Mouse (Mus musculus): ENCODE data around the gene Avp. TPM values are rescaled to one million over a fixed set of nuclear protein-coding genes. Genes with fewer than 3 reads are reported as not detected.

Avp gene
- polyA plus RNA-seq, 1 experiment, result not detected

DNA sequence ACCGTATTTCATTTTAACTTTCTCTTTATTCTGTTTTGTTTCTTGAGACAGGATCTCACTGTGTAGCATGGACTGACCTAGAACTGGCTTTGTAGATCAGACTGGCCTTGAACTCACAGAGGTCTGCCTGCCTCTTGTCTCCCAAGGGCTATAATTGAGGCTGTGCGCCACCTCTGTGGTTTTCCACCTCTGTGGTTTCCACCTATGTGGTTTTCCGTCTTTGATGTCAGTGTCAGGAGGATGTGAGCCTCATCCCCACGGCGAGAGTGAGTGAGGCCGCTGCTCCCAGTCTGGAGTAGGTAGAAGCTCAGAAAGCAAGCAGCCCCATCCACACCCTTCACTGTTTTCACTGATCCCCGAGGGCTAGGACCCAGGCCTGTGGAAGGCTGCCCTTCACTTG, 27.5 kb downstream of the Avp start:
- Histone ChIP-seq H3K27ac (ENCODE audit: insufficient read depth, low read depth, low read length) (no peak overlapping the region), H3K4me1 (ENCODE audit: control insufficient read depth, insufficient read depth, low read length) (no peaks in the 10 kb centered on the region), H3K4me3 (ENCODE audit: insufficient read depth, low read length) (no peak overlapping the region)
- no peak for TF ChIP-seq CTCF (IDR thresholded peaks at IDR 0.05; ENCODE audit: low read depth, low read length)
- TF ChIP-seq POLR2A (IDR thresholded peaks at IDR 0.05; ENCODE audit: borderline replicate concordance, low read depth, low read length), result no peak

DNA sequence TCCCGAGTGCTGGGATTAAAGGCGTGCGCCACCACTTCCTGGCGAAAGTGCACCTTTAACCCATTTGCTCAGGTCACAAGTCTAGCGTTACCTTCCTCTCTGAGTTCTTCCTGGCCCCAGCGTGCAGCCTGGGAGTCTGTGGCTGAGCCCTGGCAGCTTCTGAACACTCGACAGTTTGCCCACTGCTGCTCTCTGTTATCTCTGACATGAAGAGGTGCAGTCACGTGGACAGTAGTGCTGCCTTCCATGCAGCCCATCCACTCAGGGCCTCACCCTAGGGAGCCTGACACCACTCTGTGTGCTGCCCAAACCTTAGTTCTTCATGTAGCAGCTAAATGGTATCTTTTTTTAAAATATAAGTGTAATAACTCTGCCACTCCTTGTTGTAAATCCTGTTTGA, 35.4 kb downstream of the Avp start:
- Histone ChIP-seq H3K4me3 (ENCODE audit: insufficient read depth, low read length) (no peak overlapping the region), H3K4me1 (ENCODE audit: control insufficient read depth, insufficient read depth, low read length) (no peaks in the 10 kb centered on the region), H3K27ac (ENCODE audit: insufficient read depth, low read depth, low read length) (no peak overlapping the region)
- no peak for TF ChIP-seq POLR2A (IDR thresholded peaks at IDR 0.05; ENCODE audit: borderline replicate concordance, low read depth, low read length)
- TF ChIP-seq CTCF (IDR thresholded peaks at IDR 0.05; ENCODE audit: low read depth, low read length), result no peak

DNA sequence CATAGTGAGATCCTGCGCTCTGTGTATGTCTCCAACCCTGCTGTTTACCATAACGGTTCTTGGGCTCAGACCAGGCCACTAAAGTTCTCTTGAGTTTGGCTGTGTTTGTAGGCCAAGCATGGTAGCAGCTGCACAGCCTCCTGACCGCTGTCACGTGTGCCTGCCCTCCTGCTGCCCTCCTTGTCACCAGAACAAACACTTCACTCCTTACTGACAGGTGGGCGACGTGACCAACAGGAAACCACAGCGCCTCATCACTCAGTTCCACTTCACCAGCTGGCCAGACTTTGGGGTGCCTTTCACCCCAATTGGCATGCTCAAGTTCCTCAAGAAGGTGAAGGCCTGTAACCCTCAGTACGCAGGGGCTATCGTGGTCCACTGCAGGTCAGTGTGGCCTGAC, 42.1 kb downstream of the Avp start:
- Histone ChIP-seq H3K4me3 (ENCODE audit: insufficient read depth, low read length) (no peak overlapping the region), H3K4me1 (ENCODE audit: control insufficient read depth, insufficient read depth, low read length) (no peaks in the 10 kb centered on the region), H3K27ac (ENCODE audit: insufficient read depth, low read depth, low read length) (no peak overlapping the region)
- TF ChIP-seq CTCF (IDR thresholded peaks at IDR 0.05; ENCODE audit: low read depth, low read length) (no peak), POLR2A (IDR thresholded peaks at IDR 0.05; ENCODE audit: borderline replicate concordance, low read depth, low read length) (no peak)

DNA sequence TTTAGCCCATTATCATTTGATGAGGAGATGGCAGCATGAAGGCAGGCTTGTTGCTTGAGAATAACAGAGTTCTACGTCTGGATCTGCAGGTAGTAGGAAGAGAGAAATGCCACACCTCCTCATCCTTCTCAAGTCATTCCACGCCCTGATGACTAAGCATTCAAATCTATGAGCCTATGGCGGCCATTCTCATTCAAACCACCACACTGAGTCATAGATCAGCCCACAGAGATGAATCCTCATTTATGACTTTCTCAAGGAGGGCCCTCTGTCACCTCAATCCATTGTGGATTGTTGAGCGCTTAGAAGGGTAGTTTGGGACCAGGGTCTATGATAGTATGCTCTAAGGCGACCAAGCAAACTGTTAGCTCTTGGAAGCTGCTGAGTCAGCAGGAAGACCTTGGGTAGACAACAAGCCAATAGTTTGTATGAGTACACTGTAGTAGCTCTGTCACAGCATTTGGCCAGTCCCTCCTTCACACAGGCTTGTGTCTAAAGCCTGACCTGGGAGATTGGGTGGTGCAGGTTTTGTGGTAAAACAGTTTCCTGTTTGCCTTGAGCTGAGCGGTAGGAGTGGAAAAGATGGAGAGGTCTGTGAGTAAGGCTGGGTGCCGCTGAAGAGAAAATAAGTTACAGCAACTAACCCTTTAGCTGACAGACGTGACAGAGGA, 43.3 kb downstream of the Avp start:
- Histone ChIP-seq H3K4me3 (ENCODE audit: insufficient read depth, low read length) (no peak overlapping the region), H3K4me1 (ENCODE audit: control insufficient read depth, insufficient read depth, low read length) (peaks cover 5% of the 10 kb centered on the region), H3K27ac (ENCODE audit: insufficient read depth, low read depth, low read length) (no peak overlapping the region)
- no peak for TF ChIP-seq CTCF (IDR thresholded peaks at IDR 0.05; ENCODE audit: low read depth, low read length)
- TF ChIP-seq POLR2A (IDR thresholded peaks at IDR 0.05; ENCODE audit: borderline replicate concordance, low read depth, low read length), result no peak

DNA sequence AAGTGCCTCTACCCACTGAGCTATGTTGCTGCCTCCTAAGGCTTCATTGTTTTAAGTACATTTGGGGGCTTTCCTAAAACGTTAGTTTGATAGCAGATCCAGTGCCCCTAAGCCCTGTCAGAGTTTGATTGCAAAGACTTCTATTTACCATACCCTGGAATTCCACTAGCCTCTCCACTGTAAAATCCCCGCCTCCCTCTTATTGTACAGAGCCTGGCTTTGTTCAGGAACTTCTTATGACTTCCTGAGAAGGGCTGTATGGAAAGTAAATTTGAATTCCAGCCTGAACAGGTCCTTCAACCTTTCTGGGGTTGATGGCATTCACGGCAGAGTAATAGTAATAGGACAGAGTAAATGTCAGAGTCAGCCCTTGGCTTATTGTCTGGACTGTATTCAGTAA, 45.5 kb downstream of the Avp start:
- Histone ChIP-seq H3K27ac (ENCODE audit: insufficient read depth, low read depth, low read length) (no peak overlapping the region), H3K4me3 (ENCODE audit: insufficient read depth, low read length) (no peak overlapping the region), H3K4me1 (ENCODE audit: control insufficient read depth, insufficient read depth, low read length) (peaks cover 5% of the 10 kb centered on the region)
- TF ChIP-seq CTCF (IDR thresholded peaks at IDR 0.05; ENCODE audit: low read depth, low read length) (no peak), POLR2A (IDR thresholded peaks at IDR 0.05; ENCODE audit: borderline replicate concordance, low read depth, low read length) (no peak)

DNA sequence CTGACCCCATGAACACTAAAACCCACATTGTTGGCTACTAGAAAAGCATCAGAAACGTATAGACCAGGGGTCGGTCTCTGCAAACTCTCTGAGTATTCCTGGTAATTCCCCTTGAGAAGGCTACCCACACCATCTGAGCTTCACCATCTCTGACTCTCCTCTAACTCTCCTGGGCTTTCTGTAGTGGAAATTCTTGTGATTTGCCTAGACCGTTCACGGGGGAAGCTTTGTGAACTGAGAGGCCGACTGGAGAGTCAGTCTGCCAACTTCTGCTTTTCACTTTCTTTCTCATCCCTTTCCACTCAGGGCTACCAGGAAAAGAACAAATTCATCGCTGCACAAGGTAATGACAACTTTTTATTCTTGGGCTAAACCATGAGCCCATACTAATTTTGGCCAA, 47.3 kb downstream of the Avp start:
- TF ChIP-seq CTCF (IDR thresholded peaks at IDR 0.05; ENCODE audit: low read depth, low read length) (no peak), POLR2A (IDR thresholded peaks at IDR 0.05; ENCODE audit: borderline replicate concordance, low read depth, low read length) (no peak)
- Histone ChIP-seq H3K27ac (ENCODE audit: insufficient read depth, low read depth, low read length) (0 out of 2 replicates have a peak overlapping the region, but pooled peaks have one; percentile 12), H3K4me1 (ENCODE audit: control insufficient read depth, insufficient read depth, low read length) (peaks cover 5% of the 10 kb centered on the region), H3K4me3 (ENCODE audit: insufficient read depth, low read length) (no peak overlapping the region)

DNA sequence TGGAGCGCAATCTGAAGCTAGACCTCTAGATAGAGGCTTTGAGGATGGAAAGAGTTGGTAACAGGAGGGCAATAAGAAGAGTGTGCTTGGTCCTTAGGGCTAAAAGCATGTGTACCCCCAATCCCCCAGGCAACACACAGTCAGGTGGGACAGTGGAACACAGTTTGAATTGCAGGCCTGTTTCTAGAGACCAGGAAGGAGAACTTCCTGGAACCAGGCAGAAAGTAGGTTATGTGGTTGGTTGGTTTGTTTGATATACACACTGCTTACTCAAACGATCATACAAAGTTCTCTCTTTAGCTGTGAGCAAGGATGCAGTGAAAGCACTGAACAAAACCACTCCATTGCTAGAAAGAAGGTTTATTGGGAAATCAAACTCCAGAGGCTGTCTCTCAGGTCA, 50.2 kb downstream of the Avp start:
- Histone ChIP-seq H3K27ac (ENCODE audit: insufficient read depth, low read depth, low read length) (no peak overlapping the region), H3K4me1 (ENCODE audit: control insufficient read depth, insufficient read depth, low read length) (peaks cover 16% of the 10 kb centered on the region), H3K4me3 (ENCODE audit: insufficient read depth, low read length) (no peak overlapping the region)
- TF ChIP-seq CTCF (IDR thresholded peaks at IDR 0.05; ENCODE audit: low read depth, low read length) (no peak), POLR2A (IDR thresholded peaks at IDR 0.05; ENCODE audit: borderline replicate concordance, low read depth, low read length) (no peak)

Other genes with a start within 250 kb of the Avp start
- 0.33 TPM in 1 of 2 replicates, not detected in the other for gene Cpxm1, start 185.0 kb downstream of the Avp start, polyA plus RNA-seq (2012; ENCODE audit: insufficient read depth, insufficient read length, missing spikeins)
- gene Gm28372, start 177.3 kb downstream of the Avp start, polyA plus RNA-seq (2012; ENCODE audit: insufficient read depth, insufficient read length, missing spikeins), result not detected in 2 replicates
- not detected in 2 replicates for gene 1700020A23Rik, start 177.3 kb downstream of the Avp start, polyA plus RNA-seq (2012; ENCODE audit: insufficient read depth, insufficient read length, missing spikeins)
- gene Tmem239, start 176.1 kb downstream of the Avp start, polyA plus RNA-seq (2012; ENCODE audit: insufficient read depth, insufficient read length, missing spikeins), result not detected in 2 replicates
- gene Vps16, start 158.2 kb downstream of the Avp start, polyA plus RNA-seq (2012; ENCODE audit: insufficient read depth, insufficient read length, missing spikeins), result 121 and 124 TPM in 2 replicates
- 14.1 and 15.7 TPM in 2 replicates for gene Pced1a, start 157.9 kb downstream of the Avp start, polyA plus RNA-seq (2012; ENCODE audit: insufficient read depth, insufficient read length, missing spikeins)
- 195 and 229 TPM in 2 replicates for gene Ptpra, start 132.3 kb downstream of the Avp start, polyA plus RNA-seq (2012; ENCODE audit: insufficient read depth, insufficient read length, missing spikeins)
- gene Mrps26, start 18.8 kb downstream of the Avp start, polyA plus RNA-seq (2012; ENCODE audit: insufficient read depth, insufficient read length, missing spikeins), result 28.3 and 30.0 TPM in 2 replicates
- gene Oxt, start 6.4 kb downstream of the Avp start, polyA plus RNA-seq (2012; ENCODE audit: insufficient read depth, insufficient read length, missing spikeins), result not detected in 2 replicates
- 4.4 and 6.1 TPM in 2 replicates for gene Fastkd5, start 47.5 kb upstream of the Avp start, polyA plus RNA-seq (2012; ENCODE audit: insufficient read depth, insufficient read length, missing spikeins)
- 5.0 and 6.1 TPM in 2 replicates for gene Ubox5, start 47.5 kb upstream of the Avp start, polyA plus RNA-seq (2012; ENCODE audit: insufficient read depth, insufficient read length, missing spikeins)
- 2.8 and 3.3 TPM in 2 replicates for gene Lzts3, start 60.2 kb upstream of the Avp start, polyA plus RNA-seq (2012; ENCODE audit: insufficient read depth, insufficient read length, missing spikeins)
- gene Ddrgk1, start 82.1 kb upstream of the Avp start, polyA plus RNA-seq (2012; ENCODE audit: insufficient read depth, insufficient read length, missing spikeins), result 115 and 134 TPM in 2 replicates
- 22.7 and 23.7 TPM in 2 replicates for gene Itpa, start 85.1 kb upstream of the Avp start, polyA plus RNA-seq (2012; ENCODE audit: insufficient read depth, insufficient read length, missing spikeins)
- 0.34 and 0.65 TPM in 2 replicates for gene Slc4a11, start 115.0 kb upstream of the Avp start, polyA plus RNA-seq (2012; ENCODE audit: insufficient read depth, insufficient read length, missing spikeins)